Mouse (Mus musculus) frontal cortex, postnatal 14 days (tissue): ENCODE results near the gene Gm3448.
"Not testable (repeated sequence)": the region's sequence is repeated elsewhere in the genome, so short reads cannot be mapped to it uniquely, and the experiment has no call there.

Experiments
- DNase-seq, 2 experiments: peaks; one replicate each; pipeline ENCODE4 v3.0.0; 2022; ENCODE audit warnings: low spot score in 2 of 2

Gm3448 gene

DNA sequence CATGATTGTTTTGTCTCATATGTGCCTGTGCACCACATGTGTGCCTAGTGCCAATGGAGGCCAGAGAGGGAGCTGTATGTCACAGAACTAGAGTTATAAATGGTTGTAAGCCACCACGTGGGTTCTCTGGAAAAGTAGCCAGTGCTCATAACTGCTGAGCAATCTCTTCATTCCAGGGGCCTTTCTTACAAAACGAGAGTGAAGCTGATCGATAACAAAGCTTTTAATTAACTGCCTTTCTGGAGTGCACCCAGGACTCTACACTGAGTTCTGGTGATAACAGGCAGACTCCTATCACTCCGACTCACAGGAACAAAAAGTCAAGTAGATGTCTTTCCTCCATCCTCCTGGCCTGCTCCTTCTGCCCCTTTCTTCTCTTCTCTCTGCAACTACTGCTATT is 9.9 kb downstream of the Gm3448 start:
- DNase-seq: not testable (repeated sequence)

DNA sequence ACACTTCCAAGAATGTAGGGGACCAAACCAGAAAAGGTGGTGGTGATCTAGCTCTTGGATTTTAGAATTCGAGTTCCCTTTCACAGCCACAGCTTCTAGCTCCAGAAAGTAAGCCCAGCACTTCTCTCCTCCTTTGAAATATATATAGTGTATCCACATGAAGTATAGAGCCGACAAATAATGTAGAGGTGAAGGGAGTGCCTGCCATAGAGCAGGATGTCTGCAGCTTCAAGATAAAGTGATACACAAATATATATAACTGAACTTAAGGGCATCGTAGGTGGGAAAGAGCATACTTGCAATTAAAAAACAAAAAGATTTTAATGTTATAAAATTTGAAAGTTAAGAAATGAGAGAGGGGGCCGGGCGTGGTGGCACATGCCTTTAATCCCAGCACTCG is 15.8 kb downstream of the Gm3448 start:
- DNase-seq: not testable (repeated sequence)

DNA sequence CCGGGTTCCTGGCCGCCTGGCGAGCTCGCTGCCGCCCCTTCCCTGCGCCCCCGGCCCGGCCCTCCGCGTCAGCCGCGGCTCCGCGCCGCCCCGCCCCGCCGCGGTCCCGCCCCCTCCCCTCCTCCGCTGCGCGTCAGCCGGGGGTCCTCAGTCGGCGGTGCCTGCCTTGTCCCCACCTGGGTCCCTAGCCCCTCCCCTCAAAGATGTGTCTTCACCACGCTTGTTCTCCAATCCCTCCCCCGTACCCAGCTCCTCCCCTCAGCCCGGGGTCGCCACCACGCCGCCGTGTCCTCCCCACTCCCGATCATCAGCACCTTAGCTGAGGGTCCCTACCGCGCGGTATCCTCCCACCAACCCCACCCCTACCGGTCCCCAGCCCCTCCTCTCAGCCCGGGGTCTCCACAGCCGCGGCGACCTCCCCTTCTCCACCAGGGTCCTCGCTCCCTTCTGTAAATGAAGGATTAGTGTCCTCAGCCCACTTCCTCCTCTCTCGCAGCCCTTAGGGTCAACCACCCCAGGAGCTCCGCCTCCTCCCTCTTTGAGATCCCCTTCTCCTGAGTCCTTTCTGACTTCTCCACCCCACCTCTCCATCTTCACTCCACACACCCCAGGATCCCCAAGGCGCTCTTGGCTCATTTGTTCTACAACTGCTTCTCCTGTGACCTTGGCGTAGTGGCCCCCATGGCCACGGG is 16.7 kb downstream of the Gm3448 start:
- DNase-seq: not testable (repeated sequence)

DNA sequence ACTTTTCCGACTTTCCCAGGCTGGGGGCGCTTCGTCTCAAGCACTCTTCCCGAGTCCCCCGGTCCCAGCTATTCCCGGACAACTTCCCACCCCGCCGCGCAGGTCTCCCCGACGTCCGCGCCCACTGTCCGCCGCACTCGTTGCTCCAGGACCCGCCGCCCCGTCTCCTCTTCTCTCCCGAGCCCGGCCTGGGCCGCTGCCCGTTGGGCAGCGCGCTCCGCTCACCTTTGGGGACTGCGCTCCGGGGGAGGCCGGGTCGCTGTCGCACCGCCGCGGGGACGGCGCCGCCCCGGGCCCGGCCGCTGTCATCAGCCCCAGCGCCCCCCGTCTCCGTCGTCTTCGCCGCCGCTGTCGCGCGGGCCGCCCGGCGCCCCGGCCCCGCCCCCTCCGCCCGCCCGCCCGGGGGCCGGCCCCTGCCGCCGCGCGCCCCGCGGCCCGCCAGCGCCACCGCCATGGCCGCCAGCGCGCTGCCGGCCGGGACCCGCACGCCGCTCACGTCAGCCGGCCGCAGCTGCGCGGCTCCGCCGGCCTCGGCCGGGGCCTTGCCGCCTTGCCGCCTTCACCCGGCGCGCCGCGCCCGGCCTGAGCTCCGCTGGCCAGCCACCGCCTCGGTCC is 17.4 kb downstream of the Gm3448 start:
- not testable (repeated sequence) for DNase-seq

DNA sequence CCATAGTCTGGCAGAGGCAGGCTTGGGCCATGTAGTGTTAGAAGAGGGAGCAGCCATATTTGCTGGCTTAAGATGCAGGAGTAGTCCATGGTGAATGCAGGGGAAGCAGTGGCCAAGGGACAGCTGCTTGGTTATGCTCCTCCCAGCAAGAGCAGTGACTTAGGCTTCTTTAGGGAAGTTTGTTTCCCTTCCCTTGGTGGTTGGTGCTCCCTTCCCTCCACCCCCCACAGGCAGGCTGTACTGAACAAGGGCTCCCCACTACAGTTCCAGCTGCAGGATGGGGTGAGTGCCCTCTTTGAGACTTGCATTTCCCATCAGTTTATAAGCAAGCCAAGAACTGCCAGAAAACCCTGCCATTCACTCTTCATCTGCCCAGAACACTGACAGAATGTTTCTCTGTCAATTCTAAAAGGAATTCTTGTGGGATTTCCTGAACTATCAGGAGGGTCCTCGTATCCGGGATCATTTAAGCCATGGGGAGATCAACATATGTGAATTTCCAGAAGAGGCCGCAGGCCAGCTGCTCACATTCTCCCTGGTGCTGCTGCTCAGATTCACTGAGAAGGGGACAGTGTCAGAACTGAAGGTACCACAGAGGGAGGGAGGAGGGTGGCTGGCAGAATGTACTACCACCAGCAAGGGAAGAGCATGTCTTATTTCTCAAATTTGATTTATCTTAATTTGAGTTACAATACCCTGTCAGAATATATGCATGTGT is 19.7 kb downstream of the Gm3448 start:
- peak; percentile 5 to 31 for DNase-seq

DNA sequence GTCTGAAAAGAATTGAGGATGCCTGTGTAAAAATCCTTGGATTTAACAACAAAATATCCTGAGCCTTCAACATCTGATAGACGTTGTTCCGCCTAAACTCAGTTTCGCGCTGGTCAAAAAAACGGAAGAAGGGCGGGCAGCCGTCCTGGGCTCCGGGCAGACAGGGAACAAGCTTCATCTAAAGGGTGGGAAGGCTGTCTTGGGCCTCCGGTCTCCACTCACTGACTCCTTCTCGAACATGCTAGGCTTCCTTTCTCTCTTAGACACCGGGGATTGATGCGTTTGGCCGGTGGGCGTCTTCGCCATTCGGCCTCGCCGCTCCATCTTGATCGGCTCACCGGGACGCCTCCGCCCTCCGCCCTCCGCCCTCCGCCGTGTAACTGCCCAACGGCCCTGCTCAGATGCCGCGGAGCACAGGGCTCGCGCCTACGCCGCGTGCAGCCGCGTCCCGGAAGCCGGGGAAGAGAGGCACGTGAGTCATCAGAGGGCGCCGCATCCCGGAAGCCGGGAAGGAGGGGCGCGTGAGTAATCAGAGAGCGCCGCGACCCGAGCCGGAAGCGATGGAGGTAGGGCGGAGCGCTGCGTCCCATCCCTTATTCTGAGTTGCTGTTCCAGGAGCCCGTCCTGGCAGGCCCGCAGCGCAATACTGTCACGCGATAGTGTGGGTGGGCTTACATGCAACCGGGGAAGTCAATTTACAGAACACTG is 31.5 kb downstream of the Gm3448 start, which contains the start of gene Gm3435:
Gm3435 (plus strand) TSS at position 471 of the 708 bp plus-strand sequence.
- not testable (repeated sequence) for DNase-seq

DNA sequence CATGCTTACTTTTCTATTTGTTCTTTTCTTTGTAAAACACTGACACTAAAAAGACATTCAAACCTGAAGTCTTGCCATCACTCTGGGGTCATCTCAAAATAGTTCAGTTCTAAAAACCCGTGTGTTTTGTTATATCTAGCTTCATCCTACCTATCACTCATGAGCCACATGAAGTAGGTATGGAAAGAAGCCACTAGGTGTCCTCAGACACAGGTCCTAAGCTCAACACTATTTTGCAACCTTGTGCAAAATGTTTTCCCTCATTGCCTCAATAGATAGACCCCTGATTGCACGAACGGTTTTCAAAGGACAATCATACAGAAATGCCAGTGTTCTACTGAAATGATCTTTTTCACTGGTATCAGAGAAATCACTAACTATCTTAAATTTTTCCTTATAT is 32.2 kb downstream of the Gm3448 start:
- DNase-seq: not testable (repeated sequence)

DNA sequence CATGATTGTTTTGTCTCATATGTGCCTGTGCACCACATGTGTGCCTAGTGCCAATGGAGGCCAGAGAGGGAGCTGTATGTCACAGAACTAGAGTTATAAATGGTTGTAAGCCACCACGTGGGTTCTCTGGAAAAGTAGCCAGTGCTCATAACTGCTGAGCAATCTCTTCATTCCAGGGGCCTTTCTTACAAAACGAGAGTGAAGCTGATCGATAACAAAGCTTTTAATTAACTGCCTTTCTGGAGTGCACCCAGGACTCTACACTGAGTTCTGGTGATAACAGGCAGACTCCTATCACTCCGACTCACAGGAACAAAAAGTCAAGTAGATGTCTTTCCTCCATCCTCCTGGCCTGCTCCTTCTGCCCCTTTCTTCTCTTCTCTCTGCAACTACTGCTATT is 41.3 kb downstream of the Gm3448 start:
- DNase-seq: not testable (repeated sequence)

DNA sequence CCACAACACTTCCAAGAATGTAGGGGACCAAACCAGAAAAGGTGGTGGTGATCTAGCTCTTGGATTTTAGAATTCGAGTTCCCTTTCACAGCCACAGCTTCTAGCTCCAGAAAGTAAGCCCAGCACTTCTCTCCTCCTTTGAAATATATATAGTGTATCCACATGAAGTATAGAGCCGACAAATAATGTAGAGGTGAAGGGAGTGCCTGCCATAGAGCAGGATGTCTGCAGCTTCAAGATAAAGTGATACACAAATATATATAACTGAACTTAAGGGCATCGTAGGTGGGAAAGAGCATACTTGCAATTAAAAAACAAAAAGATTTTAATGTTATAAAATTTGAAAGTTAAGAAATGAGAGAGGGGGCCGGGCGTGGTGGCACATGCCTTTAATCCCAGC is 47.2 kb downstream of the Gm3448 start:
- not testable (repeated sequence) for DNase-seq

DNA sequence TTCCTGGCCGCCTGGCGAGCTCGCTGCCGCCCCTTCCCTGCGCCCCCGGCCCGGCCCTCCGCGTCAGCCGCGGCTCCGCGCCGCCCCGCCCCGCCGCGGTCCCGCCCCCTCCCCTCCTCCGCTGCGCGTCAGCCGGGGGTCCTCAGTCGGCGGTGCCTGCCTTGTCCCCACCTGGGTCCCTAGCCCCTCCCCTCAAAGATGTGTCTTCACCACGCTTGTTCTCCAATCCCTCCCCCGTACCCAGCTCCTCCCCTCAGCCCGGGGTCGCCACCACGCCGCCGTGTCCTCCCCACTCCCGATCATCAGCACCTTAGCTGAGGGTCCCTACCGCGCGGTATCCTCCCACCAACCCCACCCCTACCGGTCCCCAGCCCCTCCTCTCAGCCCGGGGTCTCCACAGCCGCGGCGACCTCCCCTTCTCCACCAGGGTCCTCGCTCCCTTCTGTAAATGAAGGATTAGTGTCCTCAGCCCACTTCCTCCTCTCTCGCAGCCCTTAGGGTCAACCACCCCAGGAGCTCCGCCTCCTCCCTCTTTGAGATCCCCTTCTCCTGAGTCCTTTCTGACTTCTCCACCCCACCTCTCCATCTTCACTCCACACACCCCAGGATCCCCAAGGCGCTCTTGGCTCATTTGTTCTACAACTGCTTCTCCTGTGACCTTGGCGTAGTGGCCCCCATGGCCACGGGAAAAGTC is 48.1 kb downstream of the Gm3448 start:
- not testable (repeated sequence) for DNase-seq

DNA sequence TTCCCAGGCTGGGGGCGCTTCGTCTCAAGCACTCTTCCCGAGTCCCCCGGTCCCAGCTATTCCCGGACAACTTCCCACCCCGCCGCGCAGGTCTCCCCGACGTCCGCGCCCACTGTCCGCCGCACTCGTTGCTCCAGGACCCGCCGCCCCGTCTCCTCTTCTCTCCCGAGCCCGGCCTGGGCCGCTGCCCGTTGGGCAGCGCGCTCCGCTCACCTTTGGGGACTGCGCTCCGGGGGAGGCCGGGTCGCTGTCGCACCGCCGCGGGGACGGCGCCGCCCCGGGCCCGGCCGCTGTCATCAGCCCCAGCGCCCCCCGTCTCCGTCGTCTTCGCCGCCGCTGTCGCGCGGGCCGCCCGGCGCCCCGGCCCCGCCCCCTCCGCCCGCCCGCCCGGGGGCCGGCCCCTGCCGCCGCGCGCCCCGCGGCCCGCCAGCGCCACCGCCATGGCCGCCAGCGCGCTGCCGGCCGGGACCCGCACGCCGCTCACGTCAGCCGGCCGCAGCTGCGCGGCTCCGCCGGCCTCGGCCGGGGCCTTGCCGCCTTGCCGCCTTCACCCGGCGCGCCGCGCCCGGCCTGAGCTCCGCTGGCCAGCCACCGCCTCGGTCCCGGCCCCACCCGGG is 48.7 kb downstream of the Gm3448 start:
- not testable (repeated sequence) for DNase-seq

DNA sequence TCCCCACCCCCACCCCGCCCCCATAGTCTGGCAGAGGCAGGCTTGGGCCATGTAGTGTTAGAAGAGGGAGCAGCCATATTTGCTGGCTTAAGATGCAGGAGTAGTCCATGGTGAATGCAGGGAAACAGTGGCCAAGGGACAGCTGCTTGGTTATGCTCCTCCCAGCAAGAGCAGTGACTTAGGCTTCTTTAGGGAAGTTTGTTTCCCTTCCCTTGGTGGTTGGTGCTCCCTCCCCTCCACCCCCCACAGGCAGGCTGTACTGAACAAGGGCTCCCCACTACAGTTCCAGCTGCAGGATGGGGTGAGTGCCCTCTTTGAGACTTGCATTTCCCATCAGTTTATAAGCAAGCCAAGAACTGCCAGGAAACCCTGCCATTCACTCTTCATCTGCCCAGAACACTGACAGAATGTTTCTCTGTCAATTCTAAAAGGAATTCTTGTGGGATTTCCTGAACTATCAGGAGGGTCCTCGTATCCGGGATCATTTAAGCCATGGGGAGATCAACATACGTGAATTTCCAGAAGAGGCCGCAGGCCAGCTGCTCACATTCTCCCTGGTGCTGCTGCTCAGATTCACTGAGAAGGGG is 51.1 kb downstream of the Gm3448 start:
- peak in 1 of 2 experiments; percentile 3 for DNase-seq

DNA sequence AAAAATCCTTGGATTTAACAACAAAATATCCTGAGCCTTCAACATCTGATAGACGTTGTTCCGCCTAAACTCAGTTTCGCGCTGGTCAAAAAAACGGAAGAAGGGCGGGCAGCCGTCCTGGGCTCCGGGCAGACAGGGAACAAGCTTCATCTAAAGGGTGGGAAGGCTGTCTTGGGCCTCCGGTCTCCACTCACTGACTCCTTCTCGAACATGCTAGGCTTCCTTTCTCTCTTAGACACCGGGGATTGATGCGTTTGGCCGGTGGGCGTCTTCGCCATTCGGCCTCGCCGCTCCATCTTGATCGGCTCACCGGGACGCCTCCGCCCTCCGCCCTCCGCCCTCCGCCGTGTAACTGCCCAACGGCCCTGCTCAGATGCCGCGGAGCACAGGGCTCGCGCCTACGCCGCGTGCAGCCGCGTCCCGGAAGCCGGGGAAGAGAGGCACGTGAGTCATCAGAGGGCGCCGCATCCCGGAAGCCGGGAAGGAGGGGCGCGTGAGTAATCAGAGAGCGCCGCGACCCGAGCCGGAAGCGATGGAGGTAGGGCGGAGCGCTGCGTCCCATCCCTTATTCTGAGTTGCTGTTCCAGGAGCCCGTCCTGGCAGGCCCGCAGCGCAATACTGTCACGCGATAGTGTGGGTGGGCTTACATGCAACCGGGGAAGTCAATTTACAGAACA is 62.8 kb downstream of the Gm3448 start, which contains the start of the genes 9030025P20Rik and Gm3417:
9030025P20Rik (plus strand) TSS at position 107 of the 677 bp plus-strand sequence.
Gm3417 (minus strand) TSS at position 429 of the 677 bp plus-strand sequence.
- DNase-seq: not testable (repeated sequence)

DNA sequence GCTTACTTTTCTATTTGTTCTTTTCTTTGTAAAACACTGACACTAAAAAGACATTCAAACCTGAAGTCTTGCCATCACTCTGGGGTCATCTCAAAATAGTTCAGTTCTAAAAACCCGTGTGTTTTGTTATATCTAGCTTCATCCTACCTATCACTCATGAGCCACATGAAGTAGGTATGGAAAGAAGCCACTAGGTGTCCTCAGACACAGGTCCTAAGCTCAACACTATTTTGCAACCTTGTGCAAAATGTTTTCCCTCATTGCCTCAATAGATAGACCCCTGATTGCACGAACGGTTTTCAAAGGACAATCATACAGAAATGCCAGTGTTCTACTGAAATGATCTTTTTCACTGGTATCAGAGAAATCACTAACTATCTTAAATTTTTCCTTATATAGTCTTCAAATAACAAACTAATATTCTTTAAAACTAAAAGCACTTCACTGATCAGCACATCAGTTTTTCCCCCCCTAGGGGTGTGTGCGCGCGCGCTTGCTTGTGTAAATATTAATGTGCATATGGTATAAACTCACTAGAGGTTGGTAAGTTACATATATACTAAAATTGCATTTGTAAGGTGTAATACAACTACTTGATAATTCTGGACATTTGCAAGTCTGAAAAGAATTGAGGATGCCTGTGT is 63.5 kb downstream of the Gm3448 start:
- DNase-seq: not testable (repeated sequence)

DNA sequence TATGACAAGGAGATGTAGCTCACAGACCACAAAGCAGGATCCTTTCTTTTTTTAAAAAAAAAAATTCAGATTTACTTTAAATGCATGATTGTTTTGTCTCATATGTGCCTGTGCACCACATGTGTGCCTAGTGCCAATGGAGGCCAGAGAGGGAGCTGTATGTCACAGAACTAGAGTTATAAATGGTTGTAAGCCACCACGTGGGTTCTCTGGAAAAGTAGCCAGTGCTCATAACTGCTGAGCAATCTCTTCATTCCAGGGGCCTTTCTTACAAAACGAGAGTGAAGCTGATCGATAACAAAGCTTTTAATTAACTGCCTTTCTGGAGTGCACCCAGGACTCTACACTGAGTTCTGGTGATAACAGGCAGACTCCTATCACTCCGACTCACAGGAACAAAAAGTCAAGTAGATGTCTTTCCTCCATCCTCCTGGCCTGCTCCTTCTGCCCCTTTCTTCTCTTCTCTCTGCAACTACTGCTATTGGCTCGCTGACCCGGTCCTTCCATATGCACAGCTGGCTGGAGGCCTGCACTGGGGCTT is 72.9 kb downstream of the Gm3448 start:
- not testable (repeated sequence) for DNase-seq

DNA sequence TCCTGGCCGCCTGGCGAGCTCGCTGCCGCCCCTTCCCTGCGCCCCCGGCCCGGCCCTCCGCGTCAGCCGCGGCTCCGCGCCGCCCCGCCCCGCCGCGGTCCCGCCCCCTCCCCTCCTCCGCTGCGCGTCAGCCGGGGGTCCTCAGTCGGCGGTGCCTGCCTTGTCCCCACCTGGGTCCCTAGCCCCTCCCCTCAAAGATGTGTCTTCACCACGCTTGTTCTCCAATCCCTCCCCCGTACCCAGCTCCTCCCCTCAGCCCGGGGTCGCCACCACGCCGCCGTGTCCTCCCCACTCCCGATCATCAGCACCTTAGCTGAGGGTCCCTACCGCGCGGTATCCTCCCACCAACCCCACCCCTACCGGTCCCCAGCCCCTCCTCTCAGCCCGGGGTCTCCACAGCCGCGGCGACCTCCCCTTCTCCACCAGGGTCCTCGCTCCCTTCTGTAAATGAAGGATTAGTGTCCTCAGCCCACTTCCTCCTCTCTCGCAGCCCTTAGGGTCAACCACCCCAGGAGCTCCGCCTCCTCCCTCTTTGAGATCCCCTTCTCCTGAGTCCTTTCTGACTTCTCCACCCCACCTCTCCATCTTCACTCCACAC is 79.7 kb downstream of the Gm3448 start:
- not testable (repeated sequence) for DNase-seq

DNA sequence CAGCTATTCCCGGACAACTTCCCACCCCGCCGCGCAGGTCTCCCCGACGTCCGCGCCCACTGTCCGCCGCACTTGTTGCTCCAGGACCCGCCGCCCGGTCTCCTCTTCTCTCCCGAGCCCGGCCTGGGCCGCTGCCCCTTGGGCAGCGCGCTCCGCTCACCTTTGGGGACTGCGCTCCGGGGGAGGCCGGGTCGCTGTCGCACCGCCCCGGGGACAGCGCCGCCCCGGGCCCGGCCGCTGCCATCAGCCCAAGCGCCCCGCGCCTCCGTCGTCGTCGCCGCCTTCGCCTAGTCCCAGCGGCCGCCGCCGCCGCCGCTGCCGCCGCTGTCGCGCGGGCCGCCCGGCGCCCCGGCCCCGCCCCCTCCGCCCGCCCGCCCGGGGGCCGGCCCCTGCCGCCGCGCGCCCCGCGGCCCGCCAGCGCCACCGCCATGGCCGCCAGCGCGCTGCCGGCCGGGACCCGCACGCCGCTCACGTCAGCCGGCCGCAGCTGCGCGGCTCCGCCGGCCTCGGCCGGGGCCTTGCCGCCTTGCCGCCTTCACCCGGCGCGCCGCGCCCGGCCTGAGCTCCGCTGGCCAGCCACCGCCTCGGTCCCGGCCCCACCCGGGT is 80.3 kb downstream of the Gm3448 start, which contains the start of gene Phf10:
Phf10 (minus strand) TSS at position 323 of the 606 bp plus-strand sequence.
- peak in 1 of 2 experiments; percentile 24 for DNase-seq

DNA sequence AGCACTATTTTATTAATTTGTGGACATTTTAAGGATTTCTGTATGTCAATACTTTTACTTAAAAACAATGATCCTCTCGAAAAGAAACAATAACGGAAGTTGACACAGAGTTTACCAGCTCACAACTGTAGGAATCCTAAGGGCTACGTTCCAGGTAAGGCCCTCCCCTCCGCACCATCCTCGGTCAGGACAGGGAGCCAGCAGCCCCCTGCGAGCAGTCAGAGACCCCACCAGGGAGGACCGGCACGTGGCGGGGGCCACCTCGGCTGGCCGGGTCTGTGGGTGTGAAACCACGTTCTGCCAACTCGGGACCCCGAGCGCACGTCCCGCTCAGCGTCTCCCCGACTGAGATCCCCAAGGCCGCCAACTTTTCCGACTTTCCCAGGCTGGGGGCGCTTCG is 80.8 kb downstream of the Gm3448 start:
- no peak for DNase-seq
